Mouse (Mus musculus): Measurements from ENCODE around the gene Dync2li1.

DNA sequence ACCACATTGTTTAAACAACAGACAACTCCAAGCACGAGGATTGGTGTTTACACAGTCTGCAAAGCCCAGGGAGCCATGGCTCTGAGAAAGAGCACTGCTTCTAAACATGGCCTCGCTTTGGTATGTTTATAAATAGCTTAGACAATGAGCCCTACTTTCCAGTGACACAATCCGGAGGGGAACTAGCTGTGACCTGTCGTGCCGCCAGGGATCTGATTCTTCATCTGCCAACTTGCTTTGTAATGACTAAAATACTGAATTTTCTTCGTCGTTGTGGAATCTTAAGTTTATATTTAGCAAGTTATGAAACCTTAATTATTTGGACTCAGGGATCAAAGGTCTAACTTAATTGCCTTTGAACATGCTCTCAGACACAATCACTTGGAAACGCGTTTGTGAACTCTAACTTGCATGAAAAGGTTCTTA is 23.1 kb upstream of the Dync2li1 start:
- TF ChIP-seq POLR2A (IDR thresholded peaks at IDR 0.05; ENCODE audit: borderline replicate concordance, control insufficient read depth, low read depth, low read length) (no peak), CTCF (IDR thresholded peaks at IDR 0.05; ENCODE audit: control insufficient read depth, insufficient read depth, low read length) (no peak)
